Mouse (Mus musculus) limb, embryonic 12.5 days (tissue): ENCODE measurements at regions not wholly inside any gene's neighbourhood (a gene's known extent, or its start where the extent isn't known, plus 50 kb on each side); places are given as distances from the start of the nearest gene placed in this dataset.
"Not testable (repeated sequence)": the region's sequence is repeated elsewhere in the genome, so short reads cannot be mapped to it uniquely, and the experiment has no call there.

ENCODE experiments used
- ATAC-seq: fragments of 200-750 bp; cut with Nextera tagmentation; 2 replicates; pipeline ENCODE4 v1.8.0; 2017; ENCODE audit warnings: low read depth, moderate TSS enrichment; ENCODE audit not compliant: insufficient number of reproducible peaks, insufficient read depth, low FRiP score, low TSS enrichment
- H3K27ac ChIP-seq: fragments of 300-500 bp; sonication (generic); 2 replicates; pipeline ENCODE4 v1.5.1; 2016; ENCODE audit warnings: mild to moderate bottlenecking, moderate library complexity
- H3K27me3 ChIP-seq: fragments of 300-500 bp; sonication (generic); 2 replicates; pipeline ENCODE4 v1.6.1; 2016; ENCODE audit warnings: mild to moderate bottlenecking, moderate library complexity
- H3K36me3 ChIP-seq: fragments of 300-500 bp; sonication (generic); 2 replicates; pipeline ENCODE4 v1.6.1; 2016; ENCODE audit warnings: mild to moderate bottlenecking, moderate library complexity
- H3K4me1 ChIP-seq: fragments of 300-500 bp; sonication (generic); replicated peaks from 2 replicates; pipeline ENCODE4 v1.6.1; 2016
- H3K4me2 ChIP-seq: fragments of 300-500 bp; sonication (generic); 2 replicates; pipeline ENCODE4 v1.6.1; 2016; ENCODE audit warnings: mild to moderate bottlenecking, moderate library complexity
- H3K4me3 ChIP-seq: fragments of 300-500 bp; sonication (generic); replicated peaks from 2 replicates; pipeline ENCODE4 v1.5.1; 2016; ENCODE audit warnings: mild to moderate bottlenecking
- H3K9ac ChIP-seq: fragments of 300-500 bp; sonication (generic); replicated peaks from 2 replicates; pipeline ENCODE4 v1.6.1; 2016; ENCODE audit warnings: mild to moderate bottlenecking, moderate library complexity
- H3K9me3 ChIP-seq: fragments of 300-500 bp; sonication (generic); 2 replicates; pipeline ENCODE4 v1.6.1; 2016; ENCODE audit warnings: mild to moderate bottlenecking, moderate library complexity
- WGBS: fragments of 180-500 bp; shearing (Covaris S2); methylation state at CpG from one replicate; pipeline ENCODE4 v1.1.7; 2016; 5-methylcytosine and 5-hydroxymethylcytosine counted together

- H3K27ac ChIP-seq, H3K36me3 ChIP-seq, H3K9me3 ChIP-seq, H3K27me3 ChIP-seq, H3K9ac ChIP-seq, ATAC-seq, H3K4me2 ChIP-seq, H3K4me3 ChIP-seq: not testable (repeated sequence)
- 92% methylated on average over 1 of the region's 1 CpGs for WGBS
- H3K4me1 ChIP-seq, result peaks cover 16% of the 10 kb centered on the region
Observed at GRCm38 (mm10) chr12:80055894-80056293, 56.9 kb downstream of the Zfp36l1 start.

- no peak for ATAC-seq
- H3K4me2 ChIP-seq, result no peak overlapping the region
- H3K4me1 ChIP-seq, result peaks cover 12% of the 10 kb centered on the region
- no peaks in the 10 kb centered on the region for H3K36me3 ChIP-seq
- no peaks in the 10 kb centered on the region for H3K9me3 ChIP-seq
- no peak overlapping the region for H3K27ac ChIP-seq
- H3K27me3 ChIP-seq, result no peaks in the 10 kb centered on the region
- no peak overlapping the region for H3K9ac ChIP-seq
- H3K4me3 ChIP-seq, result no peak overlapping the region
- WGBS, result 45% methylated on average over 2 of the region's 2 CpGs
Observed at GRCm38 (mm10) chr12:80055394-80055793, 57.4 kb downstream of the Zfp36l1 start.

- no peak overlapping the region for H3K4me3 ChIP-seq
- no peaks in the 10 kb centered on the region for H3K9me3 ChIP-seq
- no peaks in the 10 kb centered on the region for H3K27me3 ChIP-seq
- H3K9ac ChIP-seq, result no peak overlapping the region
- 86% methylated on average over 3 of the region's 3 CpGs for WGBS
- H3K27ac ChIP-seq, result no peak overlapping the region
- no peak overlapping the region for H3K4me2 ChIP-seq
- H3K36me3 ChIP-seq, result no peaks in the 10 kb centered on the region
- peaks cover 4% of the 10 kb centered on the region for H3K4me1 ChIP-seq
- no peak for ATAC-seq
Observed at GRCm38 (mm10) chr12:80054655-80055037, 58.2 kb downstream of the Zfp36l1 start.

DNA sequence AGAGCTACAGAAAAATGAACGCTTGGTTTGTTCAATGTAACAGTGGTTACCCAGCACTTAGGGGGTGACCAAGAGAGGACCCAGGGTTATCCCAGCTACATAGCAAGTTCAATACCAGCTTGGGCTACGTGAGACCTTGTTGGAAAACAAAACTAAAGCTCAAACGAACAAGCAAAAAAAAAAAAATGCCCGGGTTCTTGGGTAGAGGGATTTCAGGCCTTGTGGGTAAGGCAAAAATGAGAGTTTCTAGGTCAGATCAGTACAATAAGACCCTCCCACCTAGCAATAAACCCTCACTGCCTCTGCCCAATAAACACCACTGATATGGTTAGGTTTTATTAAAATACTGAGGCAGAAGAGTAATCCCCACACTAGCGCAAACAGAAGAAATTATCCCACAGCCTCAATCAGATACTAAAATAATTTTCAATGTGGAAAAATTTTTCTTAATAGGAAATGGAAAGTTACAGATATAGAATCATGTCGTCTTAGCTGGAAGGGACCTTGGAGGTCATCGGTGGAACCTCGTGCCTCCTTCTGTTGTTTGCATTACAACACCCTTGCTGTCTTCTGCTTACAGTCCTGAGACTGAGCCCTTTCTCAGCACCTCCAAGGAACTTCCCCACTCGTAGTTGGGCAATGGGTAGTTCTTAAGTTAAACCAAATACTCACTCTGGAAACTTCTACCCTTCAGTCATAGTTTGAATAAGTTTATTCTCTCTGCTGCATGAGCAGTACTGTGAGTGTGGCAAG is 58.7 kb downstream of the Zfp36l1 start:
- Histone ChIP-seq H3K9me3 (no peaks in the 10 kb centered on the region), H3K4me2 (no peak overlapping the region), H3K4me3 (no peak overlapping the region), H3K36me3 (no peaks in the 10 kb centered on the region), H3K27ac (no peak overlapping the region), H3K9ac (no peak overlapping the region), H3K4me1 (no peaks in the 10 kb centered on the region), H3K27me3 (no peaks in the 10 kb centered on the region)
- WGBS, result 85% methylated on average over 9 of the region's 9 CpGs
- ATAC-seq, result no peak

- H3K9ac ChIP-seq, result no peak overlapping the region
- 90% methylated on average over 4 of the region's 4 CpGs for WGBS
- no peaks in the 10 kb centered on the region for H3K4me1 ChIP-seq
- H3K27me3 ChIP-seq, result no peaks in the 10 kb centered on the region
- H3K36me3 ChIP-seq, result no peaks in the 10 kb centered on the region
- no peak overlapping the region for H3K4me3 ChIP-seq
- H3K4me2 ChIP-seq, result no peak overlapping the region
- H3K9me3 ChIP-seq, result no peaks in the 10 kb centered on the region
- no peak overlapping the region for H3K27ac ChIP-seq
- no peak for ATAC-seq
Observed at GRCm38 (mm10) chr12:80048215-80048979, 64.4 kb downstream of the Zfp36l1 start.

- no peaks in the 10 kb centered on the region for H3K9me3 ChIP-seq
- H3K27ac ChIP-seq, result no peak overlapping the region
- H3K4me2 ChIP-seq, result no peak overlapping the region
- H3K36me3 ChIP-seq, result no peaks in the 10 kb centered on the region
- no peak overlapping the region for H3K4me3 ChIP-seq
- no peaks in the 10 kb centered on the region for H3K4me1 ChIP-seq
- H3K27me3 ChIP-seq, result no peaks in the 10 kb centered on the region
- no peak overlapping the region for H3K9ac ChIP-seq
- ATAC-seq, result no peak
- 91% methylated on average over 6 of the region's 6 CpGs for WGBS
Observed at GRCm38 (mm10) chr12:80046625-80047303, 66.0 kb downstream of the Zfp36l1 start.

DNA sequence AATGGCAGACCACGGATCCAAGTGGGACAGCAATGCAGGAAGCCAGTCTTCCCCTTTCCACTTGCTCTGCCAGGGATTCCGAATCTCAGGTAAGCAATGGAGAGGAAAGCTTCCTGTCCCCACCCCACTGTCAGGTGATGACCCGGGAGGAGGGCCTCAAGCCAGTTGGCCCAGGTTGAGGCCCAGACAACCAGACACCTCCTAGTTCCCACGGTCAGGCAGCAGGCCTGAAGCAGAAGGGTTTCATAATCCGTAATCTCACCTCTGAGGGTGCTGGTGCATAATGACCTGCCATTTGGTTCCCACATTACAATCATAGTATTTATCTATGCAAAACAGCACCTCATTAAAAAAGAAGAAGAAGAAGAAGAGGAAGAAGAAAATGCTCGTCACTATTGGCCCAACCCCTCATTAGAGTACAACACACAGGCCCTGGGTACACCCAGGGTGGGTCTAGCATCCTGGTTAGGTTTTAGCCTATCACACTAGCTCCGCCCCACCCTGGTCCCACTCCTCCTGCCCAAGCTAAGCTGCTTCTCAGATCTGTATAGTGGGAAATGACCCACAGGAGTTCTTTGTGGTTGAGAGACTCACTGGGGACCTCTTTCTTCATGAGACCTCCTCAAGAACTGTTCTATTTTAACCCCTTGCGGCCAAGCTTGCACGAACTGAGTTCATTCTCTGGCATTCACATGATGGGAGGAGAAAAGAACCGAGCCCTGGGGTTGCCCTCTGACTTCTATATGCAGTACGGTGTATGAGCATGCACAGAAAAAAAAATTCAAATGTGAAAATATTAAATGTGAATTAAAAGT is 71.1 kb downstream of the Zfp36l1 start:
- Histone ChIP-seq H3K9me3 (no peaks in the 10 kb centered on the region), H3K4me3 (no peak overlapping the region), H3K9ac (no peak overlapping the region), H3K27ac (no peak overlapping the region), H3K4me2 (no peak overlapping the region), H3K4me1 (0 out of 2 replicates have a peak, but pooled peaks cover 5% of the 10 kb centered on the region), H3K27me3 (no peaks in the 10 kb centered on the region), H3K36me3 (no peaks in the 10 kb centered on the region)
- ATAC-seq, result no peak
- WGBS, result 74% methylated on average over 11 of the region's 11 CpGs

DNA sequence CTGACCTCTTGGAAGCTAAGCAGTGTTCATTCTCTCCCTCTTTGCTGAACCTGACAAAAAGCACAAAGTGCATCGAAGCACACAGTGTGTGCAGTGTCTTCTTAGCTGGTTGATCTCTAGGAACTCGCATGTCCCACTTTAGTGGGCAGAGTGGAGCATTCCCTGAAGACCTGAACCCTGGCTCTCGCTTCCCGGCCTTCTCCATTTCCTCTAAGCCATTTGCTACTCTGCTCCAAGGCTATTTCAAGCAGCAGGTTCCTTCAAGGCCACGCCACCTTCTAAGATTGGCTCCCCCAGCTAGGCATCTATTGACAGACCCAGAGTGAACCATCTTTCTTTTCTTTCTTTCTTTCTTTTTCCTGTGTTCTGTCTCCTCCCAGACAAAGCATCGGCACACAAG is 71.8 kb downstream of the Zfp36l1 start:
- H3K4me3 ChIP-seq, result no peak overlapping the region
- H3K36me3 ChIP-seq, result no peaks in the 10 kb centered on the region
- 85% methylated on average over 6 of the region's 6 CpGs for WGBS
- no peak overlapping the region for H3K4me2 ChIP-seq
- no peaks in the 10 kb centered on the region for H3K27me3 ChIP-seq
- no peak overlapping the region for H3K27ac ChIP-seq
- H3K9me3 ChIP-seq, result no peaks in the 10 kb centered on the region
- ATAC-seq, result no peak
- H3K9ac ChIP-seq, result no peak overlapping the region
- 0 out of 2 replicates have a peak, but pooled peaks cover 5% of the 10 kb centered on the region for H3K4me1 ChIP-seq

DNA sequence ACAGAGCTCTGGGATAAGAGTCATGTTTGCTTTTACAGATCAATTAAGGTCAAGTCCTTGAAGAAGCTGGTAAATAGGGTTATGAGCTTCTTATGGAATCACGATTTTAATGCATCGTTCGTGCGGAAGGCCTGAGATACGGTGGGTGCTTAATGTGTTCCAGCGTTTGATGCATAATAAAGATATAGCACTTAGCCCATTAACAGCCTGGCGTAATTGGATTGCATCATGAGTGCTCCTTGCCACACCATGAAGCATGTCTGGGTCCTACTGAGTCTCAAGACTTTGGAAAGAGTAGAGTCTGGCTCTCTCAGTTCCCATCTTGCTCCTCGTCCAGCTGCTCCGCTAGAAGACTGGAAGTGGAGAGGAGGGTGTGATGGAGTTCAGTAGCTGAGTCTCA is 72.6 kb downstream of the Zfp36l1 start:
- Histone ChIP-seq H3K4me1 (peaks cover 9% of the 10 kb centered on the region), H3K36me3 (no peaks in the 10 kb centered on the region), H3K9ac (no peak overlapping the region), H3K27ac (no peak overlapping the region), H3K4me3 (no peak overlapping the region), H3K4me2 (no peak overlapping the region), H3K9me3 (no peaks in the 10 kb centered on the region), H3K27me3 (no peaks in the 10 kb centered on the region)
- no peak for ATAC-seq
- 81% methylated on average over 9 of the region's 9 CpGs for WGBS

- WGBS, result 60% methylated on average over 1 of the region's 1 CpGs
- Histone ChIP-seq H3K4me1 (peaks cover 17% of the 10 kb centered on the region), H3K27me3 (no peaks in the 10 kb centered on the region), H3K36me3 (no peaks in the 10 kb centered on the region), H3K4me2 (no peak overlapping the region), H3K9ac (no peak overlapping the region), H3K9me3 (no peaks in the 10 kb centered on the region), H3K4me3 (no peak overlapping the region), H3K27ac (no peak overlapping the region)
- no peak for ATAC-seq
Observed at GRCm38 (mm10) chr12:80039150-80039549, 73.7 kb downstream of the Zfp36l1 start.
